Mouse (Mus musculus): ENCODE results near the gene Chrm3. TPM values are rescaled to one million over a fixed set of nuclear protein-coding genes. Genes with fewer than 3 reads are reported as not detected.

Gene Chrm3
- polyA plus RNA-seq, 1 experiment: 0.61 TPM

DNA sequence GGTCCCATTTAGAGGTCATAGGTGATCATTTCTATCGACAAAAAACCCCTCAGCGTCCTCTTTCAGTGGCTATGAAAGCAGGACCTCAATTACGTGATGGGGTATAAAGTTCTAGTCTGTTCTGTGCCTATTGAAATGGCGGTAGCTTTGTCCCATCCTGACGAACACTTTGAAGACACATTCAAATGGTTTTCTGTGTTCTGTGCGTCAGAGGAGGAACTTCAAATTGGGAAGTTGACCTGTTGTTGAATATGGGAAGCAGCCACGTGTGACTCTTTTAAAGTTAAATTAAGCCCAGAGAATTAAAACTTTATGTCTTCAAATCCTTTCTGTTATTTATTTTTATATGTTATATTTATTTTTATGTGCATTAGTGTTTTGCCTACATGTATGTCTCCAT lies 253.3 kb downstream of the Chrm3 start:
- Histone ChIP-seq H3K4me1 (ENCODE audit: control insufficient read depth, insufficient read depth, low read length) (no peaks in the 10 kb centered on the region), H3K27ac (ENCODE audit: insufficient read depth, low read length) (no peak overlapping the region), H3K4me3 (ENCODE audit: insufficient read depth, low read length) (no peak overlapping the region)
- TF ChIP-seq CTCF (IDR thresholded peaks at IDR 0.05; ENCODE audit: borderline replicate concordance, insufficient read depth, low read length) (no peak), POLR2A (IDR thresholded peaks at IDR 0.05; ENCODE audit: low read depth, low read length) (no peak)

GRCm38 (mm10) chr13:10090778-10091177 lies 269.9 kb downstream of the Chrm3 start:
- Histone ChIP-seq H3K27ac (ENCODE audit: insufficient read depth, low read length) (no peak overlapping the region), H3K4me3 (ENCODE audit: insufficient read depth, low read length) (no peak overlapping the region), H3K4me1 (ENCODE audit: control insufficient read depth, insufficient read depth, low read length) (no peaks in the 10 kb centered on the region)
- TF ChIP-seq CTCF (IDR thresholded peaks at IDR 0.05; ENCODE audit: borderline replicate concordance, insufficient read depth, low read length) (no peak), POLR2A (IDR thresholded peaks at IDR 0.05; ENCODE audit: low read depth, low read length) (no peak)

- no peak for TF ChIP-seq POLR2A (IDR thresholded peaks at IDR 0.05; ENCODE audit: low read depth, low read length)
- no peak for TF ChIP-seq CTCF (IDR thresholded peaks at IDR 0.05; ENCODE audit: borderline replicate concordance, insufficient read depth, low read length)
- H3K27ac ChIP-seq (ENCODE audit: insufficient read depth, low read length): no peak overlapping the region
- H3K4me3 ChIP-seq (ENCODE audit: insufficient read depth, low read length): no peak overlapping the region
- no peaks in the 10 kb centered on the region for H3K4me1 ChIP-seq (ENCODE audit: control insufficient read depth, insufficient read depth, low read length)
These were observed 274.3 kb downstream of the Chrm3 start for GRCm38 (mm10) chr13:10086336-10086735.

GRCm38 (mm10) chr13:10081896-10082426 lies 278.7 kb downstream of the Chrm3 start:
- Histone ChIP-seq H3K4me3 (ENCODE audit: insufficient read depth, low read length) (no peak overlapping the region), H3K27ac (ENCODE audit: insufficient read depth, low read length) (no peak overlapping the region), H3K4me1 (ENCODE audit: control insufficient read depth, insufficient read depth, low read length) (no peaks in the 10 kb centered on the region)
- TF ChIP-seq CTCF (IDR thresholded peaks at IDR 0.05; ENCODE audit: borderline replicate concordance, insufficient read depth, low read length): no peak
- TF ChIP-seq POLR2A (IDR thresholded peaks at IDR 0.05; ENCODE audit: low read depth, low read length): no peak

DNA sequence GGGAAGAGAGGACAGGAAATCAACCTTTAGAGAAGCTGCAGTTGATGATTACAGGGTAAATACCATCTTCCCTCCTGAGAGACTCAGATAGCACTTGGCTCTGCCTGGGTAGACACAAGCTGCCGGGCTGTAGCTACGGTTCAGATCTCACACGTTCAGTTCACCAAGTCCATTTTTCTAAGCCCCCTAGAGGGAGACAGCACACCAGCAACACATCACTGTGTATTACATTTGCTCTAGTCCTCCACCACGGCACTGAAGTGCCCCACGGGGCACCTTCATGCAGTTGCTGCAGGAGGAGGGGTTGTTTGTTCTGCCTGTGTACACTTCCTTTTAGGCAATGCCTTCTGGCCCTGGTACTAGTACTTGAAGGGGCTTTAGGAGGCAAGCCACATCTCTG lies 289.5 kb downstream of the Chrm3 start:
- no peak for TF ChIP-seq CTCF (IDR thresholded peaks at IDR 0.05; ENCODE audit: borderline replicate concordance, insufficient read depth, low read length)
- no peak for TF ChIP-seq POLR2A (IDR thresholded peaks at IDR 0.05; ENCODE audit: low read depth, low read length)
- Histone ChIP-seq H3K4me1 (ENCODE audit: control insufficient read depth, insufficient read depth, low read length) (no peaks in the 10 kb centered on the region), H3K4me3 (ENCODE audit: insufficient read depth, low read length) (no peak overlapping the region), H3K27ac (ENCODE audit: insufficient read depth, low read length) (no peak overlapping the region)

- TF ChIP-seq CTCF (IDR thresholded peaks at IDR 0.05; ENCODE audit: borderline replicate concordance, insufficient read depth, low read length): no peak
- no peak for TF ChIP-seq POLR2A (IDR thresholded peaks at IDR 0.05; ENCODE audit: low read depth, low read length)
- Histone ChIP-seq H3K27ac (ENCODE audit: insufficient read depth, low read length) (no peak overlapping the region), H3K4me1 (ENCODE audit: control insufficient read depth, insufficient read depth, low read length) (no peaks in the 10 kb centered on the region), H3K4me3 (ENCODE audit: insufficient read depth, low read length) (no peak overlapping the region)
These were observed 291.6 kb downstream of the Chrm3 start for GRCm38 (mm10) chr13:10068927-10069580.

- TF ChIP-seq CTCF (IDR thresholded peaks at IDR 0.05; ENCODE audit: borderline replicate concordance, insufficient read depth, low read length) (no peak), POLR2A (IDR thresholded peaks at IDR 0.05; ENCODE audit: low read depth, low read length) (no peak)
These were observed 293.6 kb downstream of the Chrm3 start for GRCm38 (mm10) chr13:10066829-10067618.

DNA sequence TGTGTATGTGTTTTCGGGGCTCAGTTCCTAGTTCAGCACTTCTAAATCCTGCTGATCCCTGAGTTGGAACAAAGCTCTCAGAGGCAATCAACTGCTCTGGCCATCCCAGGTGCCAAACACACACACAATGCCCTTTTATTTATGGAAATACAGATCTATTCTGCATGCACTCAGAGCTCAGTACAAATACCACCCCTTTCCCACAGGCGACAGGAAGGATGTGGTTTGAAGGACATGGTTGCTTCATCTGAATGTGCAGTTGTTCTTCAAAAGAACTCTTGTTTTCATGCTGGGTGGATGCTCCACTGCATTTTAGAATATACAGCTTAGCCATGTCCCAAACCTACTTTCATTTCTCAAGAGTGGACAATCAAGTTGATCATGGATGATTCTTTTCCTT lies 294.9 kb downstream of the Chrm3 start:
- Histone ChIP-seq H3K4me1 (ENCODE audit: control insufficient read depth, insufficient read depth, low read length) (no peaks in the 10 kb centered on the region), H3K27ac (ENCODE audit: insufficient read depth, low read length) (no peak overlapping the region), H3K4me3 (ENCODE audit: insufficient read depth, low read length) (no peak overlapping the region)
- TF ChIP-seq POLR2A (IDR thresholded peaks at IDR 0.05; ENCODE audit: low read depth, low read length) (no peak), CTCF (IDR thresholded peaks at IDR 0.05; ENCODE audit: borderline replicate concordance, insufficient read depth, low read length) (no peak)

More at GRCm38 (mm10) chr13:10066829-10067618, 293.6 kb downstream of the Chrm3 start:
- H3K27ac ChIP-seq (ENCODE audit: insufficient read depth, low read length): no peak overlapping the region
- H3K4me1 ChIP-seq (ENCODE audit: control insufficient read depth, insufficient read depth, low read length): no peaks in the 10 kb centered on the region
- H3K4me3 ChIP-seq (ENCODE audit: insufficient read depth, low read length): no peak overlapping the region

GRCm38 (mm10) chr13:10062681-10063080 lies 298.0 kb downstream of the Chrm3 start:
- H3K4me1 ChIP-seq (ENCODE audit: control insufficient read depth, insufficient read depth, low read length): no peaks in the 10 kb centered on the region
- no peak overlapping the region for H3K4me3 ChIP-seq (ENCODE audit: insufficient read depth, low read length)
- H3K27ac ChIP-seq (ENCODE audit: insufficient read depth, low read length): no peak overlapping the region
- TF ChIP-seq CTCF (IDR thresholded peaks at IDR 0.05; ENCODE audit: borderline replicate concordance, insufficient read depth, low read length) (no peak), POLR2A (IDR thresholded peaks at IDR 0.05; ENCODE audit: low read depth, low read length) (no peak)

- no peak overlapping the region for H3K27ac ChIP-seq (ENCODE audit: insufficient read depth, low read length)
- no peaks in the 10 kb centered on the region for H3K4me1 ChIP-seq (ENCODE audit: control insufficient read depth, insufficient read depth, low read length)
- no peak overlapping the region for H3K4me3 ChIP-seq (ENCODE audit: insufficient read depth, low read length)
- TF ChIP-seq POLR2A (IDR thresholded peaks at IDR 0.05; ENCODE audit: low read depth, low read length) (no peak), CTCF (IDR thresholded peaks at IDR 0.05; ENCODE audit: borderline replicate concordance, insufficient read depth, low read length) (no peak)
These were observed 301.7 kb downstream of the Chrm3 start for GRCm38 (mm10) chr13:10058993-10059392.

Measured in embryonic fibroblast, embryonic 13.5 days (primary cell).